Mouse (Mus musculus): ENCODE data around the gene Slc22a17. TPM values are rescaled to one million over a fixed set of nuclear protein-coding genes. Genes with fewer than 3 reads are reported as not detected.

Slc22a17 gene
- total and polyA plus RNA-seq, 2 experiments from 2014 or later, result 369 to 606 TPM

- H3K27me3 ChIP-seq (ENCODE audit: insufficient read depth, low read length), result no peaks in the 10 kb centered on the region
- ATAC-seq (no peak), DNase-seq (ENCODE audit: low spot score) (no peak)
- H3K36me3 ChIP-seq (ENCODE audit: insufficient read depth, low read length), result no peaks in the 10 kb centered on the region
- WGBS, result 88% methylated on average over 3 of the region's 3 CpGs
- H3K4me1 ChIP-seq (ENCODE audit: insufficient read depth, low read length), result no peaks in the 10 kb centered on the region; the same call in 1 of the 2 replicates
- no peaks in the 10 kb centered on the region for H3K9me3 ChIP-seq (ENCODE audit: low read length)
- H3K9ac ChIP-seq (replicated peaks; ENCODE audit: low read length), result no peak overlapping the region
- no peak overlapping the region for H3K4me3 ChIP-seq (ENCODE audit: low read length)
- no peak overlapping the region for H3K4me2 ChIP-seq (ENCODE audit: low read depth, low read length)
- H3K27ac ChIP-seq, result no peak overlapping the region
- TF ChIP-seq CTCF (IDR thresholded peaks at IDR 0.05; ENCODE audit: low read depth), result no peak
These were observed 38.8 kb downstream of the Slc22a17 start for GRCm38 (mm10) chr14:54874165-54874564.

DNA sequence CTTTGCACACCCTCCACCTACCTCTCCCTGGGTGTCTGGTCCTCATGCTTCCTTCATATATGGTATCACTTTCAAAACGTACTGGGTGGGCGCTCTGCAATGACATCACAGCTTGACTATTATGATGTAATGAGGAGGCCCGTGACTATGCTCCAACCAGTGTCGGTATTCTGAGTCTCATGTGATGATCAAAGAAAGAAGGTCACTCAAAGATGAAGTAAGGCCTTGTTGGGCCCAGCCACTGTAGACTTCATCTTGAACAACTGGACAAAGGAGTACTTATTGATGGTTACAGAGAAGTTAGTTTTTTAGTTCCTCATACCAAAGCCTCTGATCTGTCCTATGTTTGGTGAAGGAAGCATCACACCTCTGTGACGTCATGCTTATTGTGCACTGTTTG lies 42.1 kb downstream of the Slc22a17 start, which contains the start of gene Homez:
Homez (minus strand) TSS at position 101 of the 400 bp plus-strand sequence.
- no peak for DNase-seq (ENCODE audit: low spot score)
- Histone ChIP-seq H3K4me3 (ENCODE audit: low read length) (no peak within 1 kb of the TSS), H3K36me3 (ENCODE audit: insufficient read depth, low read length) (no peaks in the 10 kb centered on the region), H3K4me1 (ENCODE audit: insufficient read depth, low read length) (no peaks in the 10 kb centered on the region; the same call in 1 of the 2 replicates), H3K4me2 (ENCODE audit: low read depth, low read length) (no peak within 1 kb of the TSS), H3K9ac (replicated peaks; ENCODE audit: low read length) (no peak within 1 kb of the TSS), H3K27me3 (ENCODE audit: insufficient read depth, low read length) (no peaks in the 10 kb centered on the region), H3K27ac (no peak within 1 kb of the TSS), H3K9me3 (ENCODE audit: low read length) (no peaks in the 10 kb centered on the region)
- TF ChIP-seq CTCF (IDR thresholded peaks at IDR 0.05; ENCODE audit: low read depth), result no peak
- no peak for ATAC-seq
- 89% methylated on average over 5 of the region's 5 CpGs for WGBS

DNA sequence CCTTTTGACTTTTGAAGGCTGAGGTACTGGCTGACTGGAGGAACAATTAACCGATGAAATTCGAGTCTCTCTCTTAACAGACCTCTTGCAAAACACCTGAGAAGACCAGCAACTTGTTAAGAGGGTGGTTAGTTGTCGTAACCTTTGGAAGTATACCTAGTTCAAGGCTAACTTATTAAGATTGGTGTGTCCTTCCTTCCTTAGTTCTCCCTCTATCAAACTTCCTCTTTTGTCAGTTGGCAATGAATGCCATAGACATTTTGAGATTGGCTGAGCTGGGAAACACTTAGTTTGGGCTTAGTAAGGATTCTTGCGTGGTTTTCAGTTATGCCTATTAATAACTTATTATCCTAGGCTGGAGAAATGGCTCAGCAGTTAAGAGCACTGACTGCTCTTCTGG lies 44.9 kb downstream of the Slc22a17 start:
- Histone ChIP-seq H3K4me1 (ENCODE audit: insufficient read depth, low read length) (no peaks in the 10 kb centered on the region; the same call in 1 of the 2 replicates), H3K27me3 (ENCODE audit: insufficient read depth, low read length) (no peaks in the 10 kb centered on the region), H3K36me3 (ENCODE audit: insufficient read depth, low read length) (no peaks in the 10 kb centered on the region), H3K4me2 (ENCODE audit: low read depth, low read length) (no peak overlapping the region), H3K27ac (no peak overlapping the region), H3K4me3 (ENCODE audit: low read length) (no peak overlapping the region), H3K9ac (replicated peaks; ENCODE audit: low read length) (no peak overlapping the region), H3K9me3 (ENCODE audit: low read length) (no peaks in the 10 kb centered on the region)
- WGBS, result 87% methylated on average over 4 of the region's 4 CpGs
- no peak for DNase-seq (ENCODE audit: low spot score)
- ATAC-seq, result no peak
- no peak for TF ChIP-seq CTCF (IDR thresholded peaks at IDR 0.05; ENCODE audit: low read depth)

DNA sequence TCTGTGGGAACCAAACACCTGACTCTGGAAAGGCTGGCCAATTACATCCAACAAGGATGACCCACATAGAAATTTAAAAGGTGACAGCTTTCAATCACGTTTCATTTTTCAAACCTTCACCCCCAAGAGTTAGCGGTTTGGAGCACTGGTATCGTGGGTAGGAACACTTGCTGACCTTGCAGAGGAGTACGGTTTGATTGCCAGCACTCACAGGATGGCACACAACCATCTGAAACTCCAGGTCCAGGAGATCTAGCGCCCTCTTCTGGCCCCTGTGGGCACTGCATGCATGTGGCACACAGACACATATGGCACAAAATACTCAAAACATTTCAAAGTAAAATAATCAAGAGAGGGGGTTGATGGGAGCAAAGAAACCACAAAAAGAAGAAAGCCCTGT lies 46.0 kb downstream of the Slc22a17 start:
- Histone ChIP-seq H3K27ac (no peak overlapping the region), H3K4me3 (ENCODE audit: low read length) (no peak overlapping the region), H3K9me3 (ENCODE audit: low read length) (no peaks in the 10 kb centered on the region), H3K36me3 (ENCODE audit: insufficient read depth, low read length) (no peaks in the 10 kb centered on the region), H3K4me1 (ENCODE audit: insufficient read depth, low read length) (no peaks in the 10 kb centered on the region; the same call in 1 of the 2 replicates), H3K27me3 (ENCODE audit: insufficient read depth, low read length) (no peaks in the 10 kb centered on the region), H3K9ac (replicated peaks; ENCODE audit: low read length) (no peak overlapping the region), H3K4me2 (ENCODE audit: low read depth, low read length) (no peak overlapping the region)
- WGBS, result 65% methylated on average over 5 of the region's 5 CpGs
- DNase-seq (ENCODE audit: low spot score) (no peak), ATAC-seq (no peak)
- peak; percentile 54 for TF ChIP-seq CTCF (IDR thresholded peaks at IDR 0.05; ENCODE audit: low read depth)

- no peak overlapping the region for H3K27ac ChIP-seq
- 72% methylated on average over 3 of the region's 3 CpGs for WGBS
- no peak overlapping the region for H3K4me2 ChIP-seq (ENCODE audit: low read depth, low read length)
These were observed 46.7 kb downstream of the Slc22a17 start for GRCm38 (mm10) chr14:54866268-54866667.

DNA sequence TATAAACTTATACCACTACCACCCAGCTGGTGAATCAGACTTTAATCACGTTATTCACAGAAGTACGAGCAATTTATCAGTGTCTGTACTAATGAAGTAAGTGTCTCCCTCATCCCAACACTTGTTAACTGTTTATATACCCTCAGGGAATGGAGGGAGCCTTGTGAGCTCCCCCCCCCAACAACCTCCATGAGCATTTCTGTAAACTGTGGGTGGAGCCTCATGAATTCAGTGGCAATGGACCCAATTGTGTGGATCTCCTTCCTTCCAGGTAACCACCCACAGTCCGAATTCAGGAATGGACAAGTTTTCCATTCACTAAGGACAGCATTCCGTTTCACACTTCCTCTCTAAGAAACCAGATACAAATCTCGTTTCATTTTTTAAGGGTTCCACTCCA lies 47.3 kb downstream of the Slc22a17 start:
- H3K27ac ChIP-seq, result no peak overlapping the region
- ATAC-seq, result no peak
- H3K27me3 ChIP-seq (ENCODE audit: insufficient read depth, low read length), result no peaks in the 10 kb centered on the region
- TF ChIP-seq CTCF (IDR thresholded peaks at IDR 0.05; ENCODE audit: low read depth), result no peak
- no peak overlapping the region for H3K4me3 ChIP-seq (ENCODE audit: low read length)
- H3K9me3 ChIP-seq (ENCODE audit: low read length), result no peaks in the 10 kb centered on the region
- no peak overlapping the region for H3K9ac ChIP-seq (replicated peaks; ENCODE audit: low read length)
- H3K4me2 ChIP-seq (ENCODE audit: low read depth, low read length), result no peak overlapping the region
- H3K36me3 ChIP-seq (ENCODE audit: insufficient read depth, low read length), result no peaks in the 10 kb centered on the region
- H3K4me1 ChIP-seq (ENCODE audit: insufficient read depth, low read length), result no peaks in the 10 kb centered on the region; the same call in 1 of the 2 replicates
- DNase-seq (ENCODE audit: low spot score), result no peak
- WGBS, result 82% methylated on average over 5 of the region's 5 CpGs

More at GRCm38 (mm10) chr14:54866268-54866667, 46.7 kb downstream of the Slc22a17 start:
- H3K4me3 ChIP-seq (ENCODE audit: low read length), result no peak overlapping the region
- no peak overlapping the region for H3K9ac ChIP-seq (replicated peaks; ENCODE audit: low read length)
- H3K4me1 ChIP-seq (ENCODE audit: insufficient read depth, low read length), result no peaks in the 10 kb centered on the region; the same call in 1 of the 2 replicates
- H3K9me3 ChIP-seq (ENCODE audit: low read length), result no peaks in the 10 kb centered on the region
- no peak for TF ChIP-seq CTCF (IDR thresholded peaks at IDR 0.05; ENCODE audit: low read depth)
- H3K36me3 ChIP-seq (ENCODE audit: insufficient read depth, low read length), result no peaks in the 10 kb centered on the region
- no peak for DNase-seq (ENCODE audit: low spot score)
- H3K27me3 ChIP-seq (ENCODE audit: insufficient read depth, low read length), result no peaks in the 10 kb centered on the region
- ATAC-seq, result no peak

DNA sequence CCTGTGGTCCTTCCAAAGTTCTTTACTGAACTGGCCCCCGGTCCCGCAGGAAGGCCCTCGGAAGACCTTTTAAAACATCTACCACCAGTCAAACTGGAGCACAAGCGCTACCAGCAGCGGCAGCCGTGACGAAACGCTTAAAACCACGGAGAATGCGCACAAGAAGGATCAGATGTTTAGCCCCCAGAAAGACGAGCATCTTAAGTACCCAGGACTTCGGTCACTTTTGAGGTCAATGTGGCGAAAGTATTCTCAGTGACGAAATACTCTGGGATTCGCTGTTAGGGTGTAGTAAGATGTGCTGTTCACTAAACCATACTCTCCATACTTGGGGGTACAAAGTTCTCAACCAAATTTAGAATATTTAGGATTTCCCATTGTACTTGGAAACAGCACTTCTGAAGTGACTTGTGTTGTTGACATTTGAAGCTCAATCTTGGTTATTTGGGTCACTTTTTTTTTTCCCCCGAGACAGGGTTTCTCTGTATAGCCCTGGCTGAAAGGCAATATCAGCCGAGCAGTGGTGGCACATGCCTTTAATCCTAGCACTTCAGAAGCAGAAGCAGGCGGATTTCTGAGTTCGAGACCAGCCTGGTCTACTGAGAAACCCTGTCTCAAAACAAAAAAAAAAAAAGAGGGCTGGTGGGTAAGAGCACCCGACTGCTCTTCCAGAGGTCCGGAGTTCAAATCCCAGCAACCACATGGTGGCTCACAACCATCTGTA lies 48.5 kb downstream of the Slc22a17 start:
- 18% methylated on average over 21 of the region's 21 CpGs for WGBS
- H3K4me3 ChIP-seq (ENCODE audit: low read length), result peak overlapping the region; percentile 99
- peak overlapping the region; percentile 83 for H3K27ac ChIP-seq
- H3K27me3 ChIP-seq (ENCODE audit: insufficient read depth, low read length), result no peaks in the 10 kb centered on the region
- DNase-seq (ENCODE audit: low spot score) (no peak), ATAC-seq (peak; percentile 22; the same call in 1 of the 2 replicates)
- TF ChIP-seq CTCF (IDR thresholded peaks at IDR 0.05; ENCODE audit: low read depth), result no peak
- no peaks in the 10 kb centered on the region; the same call in 1 of the 2 replicates for H3K4me1 ChIP-seq (ENCODE audit: insufficient read depth, low read length)
- H3K9me3 ChIP-seq (ENCODE audit: low read length), result no peaks in the 10 kb centered on the region
- no peaks in the 10 kb centered on the region for H3K36me3 ChIP-seq (ENCODE audit: insufficient read depth, low read length)
- peak overlapping the region; percentile 74 for H3K4me2 ChIP-seq (ENCODE audit: low read depth, low read length)
- H3K9ac ChIP-seq (replicated peaks; ENCODE audit: low read length), result peak overlapping the region; percentile 88

All from hindbrain, postnatal 0 days (tissue).